Mouse (Mus musculus) myocyte (in vitro differentiated cells): Measurements from ENCODE around the gene Wbp11. TPM values are rescaled to one million over a fixed set of nuclear protein-coding genes. Genes with fewer than 3 reads are reported as not detected.

Experiments used
- H3K27me3 ChIP-seq: one replicate; pipeline ENCODE4 v1.6.1; 2011; ENCODE audit not compliant: control insufficient read depth, insufficient read depth, insufficient read length
- H3K36me3 ChIP-seq: one replicate; pipeline ENCODE4 v1.6.1; 2011; ENCODE audit not compliant: control insufficient read depth, insufficient read depth
- H3K4me2 ChIP-seq: one replicate; pipeline ENCODE4 v1.6.1; 2011; ENCODE audit warnings: low read depth, control low read depth
- H3K4me3 ChIP-seq: one replicate; pipeline ENCODE4 v1.5.1; 2011; ENCODE audit warnings: mild to moderate bottlenecking, control low read depth, moderate library complexity
- H3K79me2 ChIP-seq: one replicate; pipeline ENCODE4 v1.6.1; 2011; ENCODE audit not compliant: control insufficient read depth, insufficient read depth
- H3ac ChIP-seq: one replicate; pipeline ENCODE4 v1.6.1; 2011; ENCODE audit not compliant: control insufficient read depth, insufficient read length
- CEBPB ChIP-seq: IDR thresholded peaks from 2 replicates; pipeline ENCODE4 v1.6.1; 2011; ENCODE audit warnings: mild to moderate bottlenecking, moderate library complexity; ENCODE audit not compliant: poor library complexity, insufficient read depth, severe bottlenecking
- E2F4 ChIP-seq: IDR thresholded peaks from one replicate; pipeline ENCODE4 v1.6.1; 2011; ENCODE audit warnings: mild to moderate bottlenecking, control low read depth, moderate library complexity; ENCODE audit not compliant: insufficient read depth
- MAX ChIP-seq: IDR thresholded peaks from one replicate; pipeline ENCODE4 v1.6.1; 2011; ENCODE audit warnings: low read depth, mild to moderate bottlenecking, control low read depth
- MYOD1 ChIP-seq, 3 experiments: IDR thresholded peaks; one replicate each; pipeline ENCODE4 v1.6.1; 2011; ENCODE audit warnings: control low read depth in 2 of 3, low read depth in 2 of 3, mild to moderate bottlenecking in 2 of 3, moderate library complexity in 1 of 3; ENCODE audit not compliant: insufficient read length in 2 of 3, control insufficient read depth in 1 of 3
- MYOG ChIP-seq, 3 experiments: IDR thresholded peaks; one replicate each; pipeline ENCODE4 v1.6.1; 2011; ENCODE audit warnings: control low read depth in 2 of 3, low read depth in 2 of 3, mild to moderate bottlenecking in 2 of 3; ENCODE audit not compliant: insufficient read length in 2 of 3, control insufficient read depth in 1 of 3, insufficient read depth in 1 of 3
- POLR2A ChIP-seq: IDR thresholded peaks from one replicate; pipeline ENCODE4 v1.6.1; 2011; ENCODE audit warnings: low read depth, mild to moderate bottlenecking, control low read depth, moderate library complexity; ENCODE audit not compliant: insufficient read length
- POLR2AphosphoS2 ChIP-seq: IDR thresholded peaks from one replicate; pipeline ENCODE4 v1.6.1; 2011; ENCODE audit warnings: low read depth, control low read depth; ENCODE audit not compliant: insufficient read length
- REST ChIP-seq: IDR thresholded peaks from one replicate; pipeline ENCODE4 v1.6.1; 2011; ENCODE audit warnings: mild to moderate bottlenecking, control low read depth, moderate library complexity; ENCODE audit not compliant: insufficient read depth, insufficient read length
- SRF ChIP-seq: IDR thresholded peaks from one replicate; pipeline ENCODE4 v1.6.1; 2011; ENCODE audit warnings: low read depth; ENCODE audit not compliant: control insufficient read depth, insufficient read length
- TCF12 ChIP-seq: IDR thresholded peaks from one replicate; pipeline ENCODE4 v1.6.1; 2011; ENCODE audit warnings: mild to moderate bottlenecking, control low read depth; ENCODE audit not compliant: poor library complexity, insufficient read depth, severe bottlenecking
- TCF3 ChIP-seq: IDR thresholded peaks from one replicate; pipeline ENCODE4 v1.6.1; 2011; ENCODE audit warnings: low read depth, control low read depth; ENCODE audit not compliant: insufficient read length
- USF1 ChIP-seq: IDR thresholded peaks from one replicate; pipeline ENCODE4 v1.6.1; 2011; ENCODE audit warnings: low read depth, mild to moderate bottlenecking, control low read depth, moderate library complexity
- polyA plus RNA-seq: library from polyadenylated mRNA; unstranded; fragments of >200 nt; fragmentation: generic; extraction: Trizol; gene quantifications from one replicate; pipeline ENCODE4 v1.2.1, GENCODE M21; 2012; ENCODE audit warnings: missing spikeins

Wbp11 gene
- polyA plus RNA-seq, 1 experiment: 44.6 TPM

GRCm38 (mm10) chr6:136835352-136835751 lies 7.3 kb upstream of the Wbp11 start, which contains the start of gene Smco3:
Gene Smco3 (minus strand): TSS chr6:136835452.
- Histone ChIP-seq H3ac (no peak within 1 kb of the TSS), H3K36me3 (no peaks in the 10 kb centered on the region), H3K4me2 (no peak within 1 kb of the TSS), H3K4me3 (no peak within 1 kb of the TSS), H3K27me3 (no peaks in the 10 kb centered on the region), H3K79me2 (no peaks in the 10 kb centered on the region)
- no peak for TF ChIP-seq MAX
- no peak for TF ChIP-seq TCF12
- no peak for TF ChIP-seq TCF3
- TF ChIP-seq USF1: no peak
- TF ChIP-seq MYOG (IDR thresholded peaks at IDR 0.05; ENCODE audit: control insufficient read depth in 1 of 3, insufficient read depth in 1 of 3, insufficient read length in 2 of 3, low read depth in 2 of 3): no peak
- no peak for TF ChIP-seq E2F4
- no peak for TF ChIP-seq MYOD1 (IDR thresholded peaks at IDR 0.05; ENCODE audit: control insufficient read depth in 1 of 3, insufficient read length in 2 of 3, low read depth in 2 of 3)
- TF ChIP-seq SRF: no peak
- TF ChIP-seq POLR2AphosphoS2: no peak
- TF ChIP-seq CEBPB: no peak
- TF ChIP-seq REST: no peak
- no peak for TF ChIP-seq POLR2A

GRCm38 (mm10) chr6:136831712-136832111 lies 3.7 kb upstream of the Wbp11 start:
- Histone ChIP-seq H3K4me2 (no peak overlapping the region), H3ac (no peak overlapping the region), H3K27me3 (no peaks in the 10 kb centered on the region), H3K36me3 (no peaks in the 10 kb centered on the region), H3K79me2 (peaks cover 9% of the 10 kb centered on the region), H3K4me3 (no peak overlapping the region)
- no peak for TF ChIP-seq MYOG (IDR thresholded peaks at IDR 0.05; ENCODE audit: control insufficient read depth in 1 of 3, insufficient read depth in 1 of 3, insufficient read length in 2 of 3, low read depth in 2 of 3)
- no peak for TF ChIP-seq SRF
- no peak for TF ChIP-seq TCF12
- TF ChIP-seq POLR2A: no peak
- no peak for TF ChIP-seq USF1
- TF ChIP-seq MAX: no peak
- TF ChIP-seq TCF3: no peak
- TF ChIP-seq E2F4: no peak

- Histone ChIP-seq H3K79me2 (peaks cover 29% of the 10 kb centered on the region), H3ac (no peak overlapping the region), H3K4me2 (peak overlapping the region; percentile 87), H3K27me3 (no peaks in the 10 kb centered on the region), H3K4me3 (peak overlapping the region; percentile 80), H3K36me3 (peaks cover 18% of the 10 kb centered on the region)
- no peak for TF ChIP-seq TCF12
- no peak for TF ChIP-seq TCF3
- no peak for TF ChIP-seq E2F4
- TF ChIP-seq REST: no peak
- no peak for TF ChIP-seq POLR2A
- no peak for TF ChIP-seq USF1
These were observed 648 bp upstream of the Wbp11 start for GRCm38 (mm10) chr6:136828681-136829080.

- Histone ChIP-seq H3K36me3 (peaks cover 21% of the 10 kb centered on the region), H3ac (peak within 1 kb of the TSS; percentile 71), H3K4me2 (peak within 1 kb of the TSS; percentile 87), H3K27me3 (no peaks in the 10 kb centered on the region), H3K79me2 (peaks cover 29% of the 10 kb centered on the region), H3K4me3 (peak within 1 kb of the TSS; percentile 80)
- TF ChIP-seq CEBPB (no peak), SRF (no peak), E2F4 (no peak), TCF3 (no peak), MAX (no peak), MYOD1 (IDR thresholded peaks at IDR 0.05; ENCODE audit: control insufficient read depth in 1 of 3, insufficient read length in 2 of 3, low read depth in 2 of 3) (no peak), MYOG (IDR thresholded peaks at IDR 0.05; ENCODE audit: control insufficient read depth in 1 of 3, insufficient read depth in 1 of 3, insufficient read length in 2 of 3, low read depth in 2 of 3) (no peak), USF1 (no peak), TCF12 (no peak), POLR2A (no peak), REST (no peak), POLR2AphosphoS2 (no peak)
These were observed 535 bp downstream of the Wbp11 start, which contains the start of gene BC049715 for GRCm38 (mm10) chr6:136827516-136827880. Gene BC049715 (plus strand): TSS chr6:136827626.

GRCm38 (mm10) chr6:136827116-136827515 lies 917 bp downstream of the Wbp11 start:
- H3ac ChIP-seq: peak overlapping the region; percentile 71
- H3K4me3 ChIP-seq: peak overlapping the region; percentile 80
- H3K27me3 ChIP-seq: no peaks in the 10 kb centered on the region
- peaks cover 25% of the 10 kb centered on the region for H3K36me3 ChIP-seq
- peaks cover 29% of the 10 kb centered on the region for H3K79me2 ChIP-seq
- TF ChIP-seq SRF: no peak
- no peak for TF ChIP-seq TCF3
- TF ChIP-seq TCF12: no peak
- no peak for TF ChIP-seq E2F4
- no peak for TF ChIP-seq MYOD1 (IDR thresholded peaks at IDR 0.05; ENCODE audit: control insufficient read depth in 1 of 3, insufficient read length in 2 of 3, low read depth in 2 of 3)
- TF ChIP-seq USF1: no peak
- TF ChIP-seq MYOG (IDR thresholded peaks at IDR 0.05; ENCODE audit: control insufficient read depth in 1 of 3, insufficient read depth in 1 of 3, insufficient read length in 2 of 3, low read depth in 2 of 3): no peak
- TF ChIP-seq POLR2AphosphoS2: no peak
- no peak for TF ChIP-seq POLR2A
- no peak for TF ChIP-seq MAX
- no peak for TF ChIP-seq REST
- no peak for TF ChIP-seq CEBPB
- H3K4me2 ChIP-seq: peak overlapping the region; percentile 86
